Mouse (Mus musculus) liver, postnatal 0 days (tissue): ENCODE measurements around the gene Ubr2.

Source experiments
- CTCF ChIP-seq: sonication (generic); IDR thresholded peaks from 2 replicates; pipeline ENCODE4 v1.5.1; 2016; ENCODE audit warnings: antibody characterized with exemption, low read depth
- EP300 ChIP-seq: IDR thresholded peaks from 2 replicates; pipeline ENCODE4 v1.6.1; 2016; ENCODE audit warnings: antibody characterized with exemption, low read depth, mild to moderate bottlenecking

DNA sequence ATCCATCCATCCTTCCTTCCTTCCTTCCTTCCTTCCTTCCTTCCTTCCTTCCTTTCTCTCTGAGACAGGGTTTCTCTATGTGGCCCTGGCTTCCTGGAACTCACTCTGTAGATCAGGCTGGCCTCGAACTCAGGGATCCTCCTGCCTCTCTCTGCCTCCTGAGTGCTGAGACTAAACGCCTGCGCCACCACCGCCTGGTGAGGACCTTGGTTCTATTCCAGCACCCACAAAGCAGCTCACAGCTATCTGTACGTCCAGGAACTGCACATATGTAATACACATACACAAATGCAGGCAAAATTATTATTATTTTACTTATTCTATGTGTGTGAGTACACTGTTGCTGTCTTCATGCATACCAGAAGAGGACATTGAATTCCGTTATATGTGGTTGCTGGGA lies 125.6 kb downstream of the Ubr2 start:
- TF ChIP-seq CTCF (no peak), EP300 (no peak)
